In the genomic region with DNA sequence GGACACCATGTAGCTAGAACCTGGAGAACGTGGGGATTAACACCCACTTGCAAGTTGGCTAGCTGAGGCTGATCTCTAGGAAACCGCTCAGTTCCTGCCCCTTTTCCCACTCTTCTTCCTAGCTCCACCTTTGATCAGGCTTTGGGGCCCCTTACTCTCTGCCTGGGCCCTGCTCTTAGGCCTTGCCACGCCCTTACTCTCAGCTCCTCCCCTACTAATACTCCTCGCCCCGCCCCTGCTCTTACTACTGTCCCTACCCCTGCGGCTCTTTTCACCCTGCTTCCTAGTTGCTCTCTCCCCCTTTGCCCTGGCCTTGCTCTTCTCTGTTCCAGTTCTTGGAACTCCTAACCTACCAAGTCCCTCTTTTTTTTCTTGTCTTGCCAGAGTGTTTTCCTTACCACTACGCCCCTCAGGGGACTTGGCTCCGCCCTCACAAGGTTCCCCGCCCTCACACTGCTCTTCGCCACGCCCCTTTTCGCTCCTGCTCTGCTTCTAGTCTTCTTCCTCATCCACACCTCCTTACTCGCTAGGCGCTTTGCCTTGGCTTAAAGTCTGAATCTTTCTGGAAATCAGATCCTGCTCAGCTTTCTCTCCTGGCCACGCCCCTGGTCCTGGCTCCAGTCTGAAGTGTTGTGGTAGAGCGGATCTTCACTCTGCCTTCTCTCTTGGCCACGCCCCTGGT, we compare ENCODE assay signal across 9 mouse cellular contexts. TPM values are rescaled to one million over a fixed set of nuclear protein-coding genes. Genes with fewer than 3 reads are reported as not detected.
DNase-seq lines count a peak whose midpoint lies in the region; ATAC-seq and TF ChIP-seq lines count a peak whose summit lies in the region.
"Not testable (repeated sequence)": the region's sequence is repeated elsewhere in the genome, so short reads cannot be mapped to it uniquely, and the experiment has no call there.
"Had no signal": no experiment of that assay in that cellular context is flagged by ENCODE, and none has a peak within 500 bp of the region (broad histone marks: within the 10 kb centered on the region; RNA-seq: fewer than 3 reads in every experiment).

No protein-coding gene starts in this region.

- not testable (repeated sequence) for H3K27ac ChIP-seq in ES-E14 (ENCODE audit: insufficient read depth, low read depth, low read length, poor library complexity, severe bottlenecking); forebrain, embryonic 14.5 days (ENCODE audit: low read depth, low read length); hindbrain, embryonic 11.5 days (ENCODE audit: low read depth, low read length); lung, embryonic 15.5 days; midbrain, embryonic 16.5 days (ENCODE audit: low read length); stomach, postnatal 0 days (replicated peaks)

- H3K36me3 ChIP-seq in ES-E14 (ENCODE audit: control insufficient read depth, insufficient read depth, low read length, poor library complexity, severe bottlenecking); forebrain, embryonic 14.5 days (ENCODE audit: control insufficient read depth, insufficient read depth, low read length); hindbrain, embryonic 11.5 days (ENCODE audit: control insufficient read depth, insufficient read depth, low read length); lung, embryonic 15.5 days; midbrain, embryonic 16.5 days (ENCODE audit: control insufficient read depth, insufficient read depth, low read length); stomach, postnatal 0 days (ENCODE audit: control insufficient read depth, insufficient read depth, low read length): not testable (repeated sequence)

- in situ Hi-C loops in ES-E14 (cut with MboI; ENCODE audit: low sequenced_read_pairs in 2 of 2, unreplicated experiment in 2 of 2): not testable (repeated sequence)

- ATAC-seq in forebrain, embryonic 14.5 days; hindbrain, embryonic 11.5 days (ENCODE audit: low FRiP score); midbrain, embryonic 16.5 days: not testable (repeated sequence)
- ATAC-seq in lung, embryonic 15.5 days (ENCODE audit: borderline replicate concordance, extremely low read depth, low FRiP score, low TSS enrichment): peak; percentile 65; the same call in 1 of the 2 replicates
- 0 out of 2 replicates have a peak, but pooled peaks have one; percentile 51 for ATAC-seq in stomach, postnatal 0 days (ENCODE audit: low FRiP score, low TSS enrichment)

- H3K27me3 ChIP-seq in forebrain, embryonic 14.5 days (replicated peaks; ENCODE audit: control insufficient read depth, insufficient read depth, low read length); hindbrain, embryonic 11.5 days (ENCODE audit: control insufficient read depth, insufficient read depth, low read length); lung, embryonic 15.5 days; midbrain, embryonic 16.5 days (ENCODE audit: control insufficient read depth, insufficient read depth, low read depth, low read length); stomach, postnatal 0 days (ENCODE audit: control insufficient read depth, insufficient read depth, low read length): not testable (repeated sequence)

- not testable (repeated sequence) for TF ChIP-seq CTCF in stomach, postnatal 0 days (IDR thresholded peaks at IDR 0.05; ENCODE audit: low read depth)

- TF ChIP-seq EP300 in stomach, postnatal 0 days (optimal IDR thresholded peaks at IDR 0.05): not testable (repeated sequence)

- not testable (repeated sequence) for H3K9me3 ChIP-seq in ES-E14 (ENCODE audit: control insufficient read depth, insufficient read depth, low read depth, low read length); forebrain, embryonic 14.5 days (replicated peaks; ENCODE audit: control insufficient read depth, low read length); hindbrain, embryonic 11.5 days (ENCODE audit: control insufficient read depth, low read length); lung, embryonic 15.5 days; midbrain, embryonic 16.5 days (replicated peaks; ENCODE audit: control insufficient read depth, low read length, poor library complexity, severe bottlenecking); stomach, postnatal 0 days (ENCODE audit: control insufficient read depth, low read length)

- DNase-seq in ES-E14 (ENCODE audit: low read depth, low spot score): not testable (repeated sequence)
- DNase-seq in embryo, embryonic 10.5 days (ENCODE audit: low spot score): peak; percentile 15
- DNase-seq in forebrain, embryonic 14.5 days (ENCODE audit: low spot score): peak; percentile 1
- DNase-seq in hindbrain, embryonic 11.5 days (ENCODE audit: low spot score): peak; percentile 8
- peak; percentile 18 to 39 for DNase-seq in kidney, postnatal 4 days
- DNase-seq in stomach, postnatal 0 days (ENCODE audit: low spot score): peak; percentile 15

- 33% methylated on average over 16 of the region's 17 CpGs for WGBS in forebrain, embryonic 14.5 days
- WGBS in hindbrain, embryonic 11.5 days: 27% methylated on average over 16 of the region's 17 CpGs
- WGBS in lung, embryonic 15.5 days: 29% methylated on average over 17 of the region's 17 CpGs
- WGBS in midbrain, embryonic 16.5 days: 32% methylated on average over 15 of the region's 17 CpGs
- WGBS in stomach, postnatal 0 days: 26% methylated on average over 16 of the region's 17 CpGs

- not testable (repeated sequence) for H3K4me1 ChIP-seq in ES-E14 (ENCODE audit: control insufficient read depth in 2 of 2, insufficient read depth in 2 of 2, low read length in 2 of 2, poor library complexity in 1 of 2); forebrain, embryonic 14.5 days (ENCODE audit: control insufficient read depth, insufficient read depth, low read length); hindbrain, embryonic 11.5 days (replicated peaks; ENCODE audit: control insufficient read depth, insufficient read depth, low read length); lung, embryonic 15.5 days; midbrain, embryonic 16.5 days (ENCODE audit: control insufficient read depth, insufficient read depth, low read length); stomach, postnatal 0 days (replicated peaks; ENCODE audit: control insufficient read depth, insufficient read depth)

- not testable (repeated sequence) for H3K9ac ChIP-seq in ES-E14 (ENCODE audit: insufficient read depth, low read depth, low read length, poor library complexity, severe bottlenecking); forebrain, embryonic 14.5 days (ENCODE audit: low read length); hindbrain, embryonic 11.5 days (ENCODE audit: low read depth, low read length); lung, embryonic 15.5 days; midbrain, embryonic 16.5 days (ENCODE audit: low read depth, low read length); stomach, postnatal 0 days (ENCODE audit: low read length)

- H3K4me3 ChIP-seq in ES-E14 (ENCODE audit: insufficient read depth in 1 of 2, low read depth in 1 of 2, low read length in 2 of 2, poor library complexity in 1 of 2, severe bottlenecking in 1 of 2): 0 out of 4 replicates have a peak overlapping the region, but pooled peaks of 1 of the 2 experiments have one; percentile 17
- H3K4me3 ChIP-seq in forebrain, embryonic 14.5 days (ENCODE audit: low read depth, low read length); hindbrain, embryonic 11.5 days (ENCODE audit: low read depth, low read length); lung, embryonic 15.5 days; midbrain, embryonic 16.5 days (ENCODE audit: low read depth, low read length); stomach, postnatal 0 days (ENCODE audit: low read depth, low read length): not testable (repeated sequence)

- not testable (repeated sequence) for H3K4me2 ChIP-seq in forebrain, embryonic 14.5 days (ENCODE audit: low read length); hindbrain, embryonic 11.5 days (replicated peaks; ENCODE audit: low read depth, low read length); lung, embryonic 15.5 days; stomach, postnatal 0 days (replicated peaks; ENCODE audit: low read depth)
- 0 out of 2 replicates have a peak overlapping the region, but pooled peaks have one; percentile 25 for H3K4me2 ChIP-seq in midbrain, embryonic 16.5 days (ENCODE audit: low read length)

RNA-seq across cellular contexts. Expression of a gene that starts 1.2 kb away (rescaled TPM):
- 1.1 and 1.2 TPM in 2 replicates for total RNA-seq in ES-E14 (2012; rRNA removed)
- 0.17 and 0.20 TPM in 2 replicates for polyA plus RNA-seq in forebrain, embryonic 14.5 days (2014; fragmentation: Nextera tagmentation; extraction: Ambion mirVana)
- not detected in 2 replicates for polyA plus RNA-seq in hindbrain, embryonic 11.5 days (2014; fragmentation: Nextera tagmentation; extraction: Ambion mirVana)
- 0.13 and 0.19 TPM in 2 replicates for polyA plus RNA-seq in lung, embryonic 15.5 days (2015; fragmentation: Nextera tagmentation; extraction: Ambion mirVana)
- polyA plus RNA-seq in midbrain, embryonic 16.5 days (2015; fragmentation: Nextera tagmentation; extraction: Ambion mirVana): 1.0 and 1.1 TPM in 2 replicates
- polyA plus RNA-seq in stomach, postnatal 0 days (2015; fragmentation: Nextera tagmentation; extraction: Ambion mirVana): 0.11 TPM in 1 of 2 replicates, not detected in the other
- total RNA-seq: gastrocnemius, adult 8-10 months had no signal

RNA-seq across cellular contexts. Expression of a gene that starts 42.8 kb away (rescaled TPM):
- 6.2 and 6.7 TPM in 2 replicates for total RNA-seq in ES-E14 (2012; rRNA removed)
- polyA plus RNA-seq in forebrain, embryonic 14.5 days (2014; fragmentation: Nextera tagmentation; extraction: Ambion mirVana): 18.3 and 23.9 TPM in 2 replicates
- 17.9 and 19.1 TPM in 2 replicates for polyA plus RNA-seq in hindbrain, embryonic 11.5 days (2014; fragmentation: Nextera tagmentation; extraction: Ambion mirVana)
- polyA plus RNA-seq in lung, embryonic 15.5 days (2015; fragmentation: Nextera tagmentation; extraction: Ambion mirVana): 12.1 and 12.9 TPM in 2 replicates
- 15.4 and 17.6 TPM in 2 replicates for polyA plus RNA-seq in midbrain, embryonic 16.5 days (2015; fragmentation: Nextera tagmentation; extraction: Ambion mirVana)
- polyA plus RNA-seq in stomach, postnatal 0 days (2015; fragmentation: Nextera tagmentation; extraction: Ambion mirVana): 4.8 and 5.0 TPM in 2 replicates

RNA-seq across cellular contexts. Expression of a gene that starts 58.2 kb away (rescaled TPM):
- total RNA-seq in ES-E14 (2012; rRNA removed): 1.3 and 1.6 TPM in 2 replicates
- 15.8 and 17.0 TPM in 2 replicates for polyA plus RNA-seq in forebrain, embryonic 14.5 days (2014; fragmentation: Nextera tagmentation; extraction: Ambion mirVana)
- 8.2 and 8.5 TPM in 2 replicates for polyA plus RNA-seq in hindbrain, embryonic 11.5 days (2014; fragmentation: Nextera tagmentation; extraction: Ambion mirVana)
- polyA plus RNA-seq in lung, embryonic 15.5 days (2015; fragmentation: Nextera tagmentation; extraction: Ambion mirVana): 5.7 and 6.1 TPM in 2 replicates
- polyA plus RNA-seq in midbrain, embryonic 16.5 days (2015; fragmentation: Nextera tagmentation; extraction: Ambion mirVana): 14.0 and 14.8 TPM in 2 replicates
- 2.3 and 2.6 TPM in 2 replicates for polyA plus RNA-seq in stomach, postnatal 0 days (2015; fragmentation: Nextera tagmentation; extraction: Ambion mirVana)
